Mouse (Mus musculus) urinary bladder, postnatal 36 days (tissue): ENCODE measurements around the gene Dpp9.

Experiments used
- DNase-seq, 2 experiments: peaks; one replicate each; pipeline ENCODE4 v3.0.0; 2022; ENCODE audit warnings: low spot score in 2 of 2, mixed read lengths in 1 of 2

Dpp9 gene

DNA sequence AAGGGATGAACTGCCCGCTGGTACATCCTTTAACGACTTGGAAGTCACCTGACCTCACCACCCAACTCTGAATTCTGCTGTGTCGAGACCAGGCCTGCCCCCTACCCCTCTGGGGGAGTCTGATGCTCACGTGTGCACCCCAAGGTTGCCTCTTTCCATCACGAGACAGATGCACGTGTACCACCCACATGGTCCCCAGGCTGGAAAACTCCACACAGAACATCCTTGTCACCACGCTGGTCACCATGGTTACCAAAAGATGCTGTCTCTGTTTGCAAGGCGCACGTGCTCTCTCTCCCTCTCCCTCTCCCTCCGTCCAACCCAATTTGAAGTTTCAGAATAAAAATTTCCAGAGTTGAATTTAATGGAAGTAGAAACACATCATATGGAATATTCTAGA lies 11.2 kb upstream of the Dpp9 start:
- no peak for DNase-seq

DNA sequence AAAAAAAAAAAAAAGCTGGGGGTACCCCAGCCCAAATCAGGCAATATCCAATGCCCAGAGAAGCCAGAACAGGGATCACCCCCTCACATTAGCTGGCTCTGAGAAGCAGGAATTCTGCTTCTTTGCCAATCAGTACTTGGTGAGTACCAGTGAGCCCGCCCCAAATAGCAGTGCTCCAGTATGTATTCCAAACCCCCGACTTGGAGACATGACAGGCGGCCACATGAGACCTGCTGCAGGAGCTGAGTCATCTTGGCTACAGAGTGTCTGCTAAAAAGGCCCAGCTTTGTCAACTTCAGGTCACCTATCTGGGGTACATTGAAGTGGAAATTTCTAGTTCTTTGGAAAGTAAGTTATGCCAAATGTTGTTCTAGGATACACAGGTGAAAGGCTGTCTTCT lies 7.9 kb upstream of the Dpp9 start:
- DNase-seq = no peak

DNA sequence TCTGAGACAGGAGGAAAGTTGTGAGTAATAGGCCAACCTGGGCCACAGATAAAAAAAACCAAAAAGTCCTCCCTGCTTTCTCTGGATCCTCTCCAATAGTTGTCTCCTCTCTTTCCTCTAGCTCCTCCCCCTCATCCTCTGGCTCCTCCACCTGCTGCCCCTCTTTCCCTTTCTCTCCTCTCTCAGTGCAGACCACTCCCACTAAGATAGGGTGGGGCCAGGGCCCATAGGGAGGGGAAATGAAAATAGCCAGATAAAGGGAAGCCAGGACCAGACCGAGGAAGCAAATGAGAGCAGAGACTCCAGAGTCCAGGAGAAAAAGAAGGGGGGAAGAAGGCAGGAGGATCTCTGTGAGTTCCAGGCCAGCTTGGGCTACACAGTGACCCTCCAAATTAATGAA lies 6.2 kb upstream of the Dpp9 start:
- no peak for DNase-seq

DNA sequence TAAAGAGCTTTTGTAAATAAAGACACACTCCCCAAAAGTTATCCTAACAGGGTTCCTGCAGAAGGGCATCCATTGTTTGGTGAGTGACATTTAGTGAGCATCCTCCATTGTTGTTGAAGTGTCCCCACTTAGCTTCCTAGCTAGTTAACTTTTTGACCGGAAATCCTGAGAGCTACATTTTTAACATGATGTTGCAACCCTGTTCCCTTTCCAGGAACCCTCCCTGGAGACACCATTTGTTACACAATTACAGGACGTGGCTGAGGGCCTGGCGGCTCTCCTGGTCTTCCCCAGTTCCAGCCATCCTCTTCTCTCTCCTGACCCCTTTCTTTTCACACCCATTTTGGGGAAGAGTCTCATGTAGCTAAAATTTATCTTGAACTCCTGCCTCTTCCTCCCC lies 1.1 kb upstream of the Dpp9 start:
- peak in 1 of 2 experiments; percentile 76 for DNase-seq

- no peak for DNase-seq
Observed at GRCm38 (mm10) chr17:56219251-56219650, 546 bp upstream of the Dpp9 start.

DNA sequence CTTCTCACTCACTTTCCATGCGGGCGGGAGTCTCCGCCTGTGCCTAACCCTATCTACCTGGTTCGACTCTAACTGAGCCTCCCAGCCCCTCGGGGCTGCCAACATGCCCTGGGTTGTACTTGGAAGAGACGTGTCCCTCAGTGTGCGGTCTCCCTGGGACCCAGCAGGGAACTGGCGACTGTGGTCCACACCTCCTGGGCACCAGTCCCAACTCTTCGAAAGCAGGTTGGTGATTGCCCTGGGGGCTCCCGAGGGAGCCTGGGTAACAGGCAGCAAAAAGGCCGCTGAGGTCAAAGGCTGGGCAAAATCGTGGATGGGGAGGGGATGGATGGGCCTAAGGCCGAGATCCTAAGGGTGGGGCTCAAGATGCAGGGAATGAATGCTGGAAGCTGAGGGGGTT lies 1.0 kb downstream of the Dpp9 start:
- no peak for DNase-seq

- DNase-seq = no peak
Observed at GRCm38 (mm10) chr17:56214229-56214628, 4.5 kb downstream of the Dpp9 start.

GRCm38 (mm10) chr17:56212676-56213075 lies 6.0 kb downstream of the Dpp9 start:
- no peak for DNase-seq

DNA sequence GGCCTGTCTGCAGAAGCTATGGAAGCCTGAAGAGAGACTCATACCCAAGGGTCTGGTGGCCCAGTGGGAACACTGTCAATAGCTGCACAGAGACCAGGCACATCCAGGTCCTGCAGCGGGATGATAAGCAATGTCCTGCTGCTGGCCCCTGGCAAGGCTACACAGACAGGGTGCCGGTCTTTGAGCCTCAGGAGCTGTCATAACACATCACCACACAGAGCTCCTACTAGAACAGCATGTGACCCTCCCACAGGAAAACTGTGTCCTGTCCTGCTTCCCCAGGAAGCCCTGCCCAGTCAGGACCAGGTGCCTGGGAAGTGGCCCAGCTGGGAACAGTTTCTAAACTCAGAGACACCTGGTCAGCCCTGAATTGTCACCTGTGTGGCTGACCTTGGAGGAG lies 7.6 kb downstream of the Dpp9 start:
- DNase-seq = no peak

GRCm38 (mm10) chr17:56208821-56209220 lies 9.9 kb downstream of the Dpp9 start:
- no peak for DNase-seq

DNA sequence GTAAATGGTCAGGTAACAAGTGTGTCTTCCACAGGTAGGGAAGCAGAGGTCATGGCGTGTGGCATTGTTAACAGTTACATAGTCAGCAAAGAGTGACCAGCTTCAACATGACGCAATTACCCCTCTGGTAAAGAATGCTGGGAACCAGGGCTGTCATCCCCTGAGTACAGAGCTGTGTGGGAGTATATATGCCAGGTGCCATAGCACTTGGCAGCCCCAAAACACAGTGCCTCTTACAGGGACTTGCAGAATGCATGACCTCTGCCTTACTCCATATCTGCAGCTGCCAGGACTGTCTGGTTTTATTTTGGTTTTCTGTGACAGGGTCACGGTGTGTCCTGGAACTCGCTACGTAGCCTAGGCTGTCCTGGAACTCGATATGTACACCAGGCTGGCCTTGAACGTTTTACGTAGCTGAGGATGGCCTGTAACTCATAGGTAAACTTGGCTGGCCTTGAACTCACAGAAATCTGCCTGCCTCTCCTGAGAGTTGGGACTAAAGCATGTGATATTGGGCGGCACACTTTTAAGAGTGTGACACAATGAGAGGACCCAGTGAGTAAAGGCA lies 10.7 kb downstream of the Dpp9 start:
- no peak for DNase-seq

- no peak for DNase-seq
Observed at GRCm38 (mm10) chr17:56206986-56207674, 11.6 kb downstream of the Dpp9 start.

GRCm38 (mm10) chr17:56206276-56206884 lies 12.3 kb downstream of the Dpp9 start:
- DNase-seq = no peak

DNA sequence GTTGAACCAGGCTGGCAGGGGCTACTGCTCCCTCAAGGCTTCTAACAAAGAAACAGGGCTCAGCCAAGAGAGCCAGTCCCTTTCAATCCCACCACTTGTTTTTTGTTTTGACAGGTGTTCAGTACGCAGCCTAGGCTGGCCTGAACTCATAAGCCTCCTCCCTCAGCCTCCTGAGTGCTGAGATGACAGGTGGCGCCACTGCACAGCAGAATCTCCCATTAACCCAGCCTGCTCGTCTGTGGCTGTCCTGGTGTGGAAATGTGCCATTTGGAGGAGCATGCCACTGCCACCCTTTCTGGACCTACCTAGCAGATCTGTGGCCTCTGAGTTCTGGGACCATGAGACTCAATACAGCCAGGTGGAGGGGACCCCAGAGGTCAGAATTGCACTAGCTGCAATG lies 15.0 kb downstream of the Dpp9 start:
- no peak for DNase-seq

DNA sequence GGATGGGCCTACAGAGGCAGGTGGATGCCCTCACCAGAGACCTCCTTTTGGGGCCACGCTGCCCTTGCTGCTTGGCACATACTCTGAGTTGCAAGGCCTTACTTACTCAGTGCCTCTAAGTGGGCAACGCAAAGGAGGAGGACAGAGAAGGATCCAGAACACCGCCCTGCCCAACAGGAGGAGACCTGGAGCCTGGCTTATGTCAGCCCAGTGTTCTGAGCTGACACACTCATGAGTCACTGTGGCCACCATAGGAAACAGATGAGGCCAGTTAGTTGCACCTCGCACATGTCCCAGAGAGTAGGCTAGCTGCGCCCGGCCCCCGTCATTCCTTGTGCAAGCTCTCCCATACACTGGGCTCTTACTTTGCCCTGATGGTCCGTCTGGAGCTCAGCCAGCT lies 16.2 kb downstream of the Dpp9 start:
- no peak for DNase-seq

GRCm38 (mm10) chr17:56201642-56202041 lies 17.1 kb downstream of the Dpp9 start:
- DNase-seq = no peak

- DNase-seq = no peak
Observed at GRCm38 (mm10) chr17:56200586-56200985, 18.1 kb downstream of the Dpp9 start.

DNA sequence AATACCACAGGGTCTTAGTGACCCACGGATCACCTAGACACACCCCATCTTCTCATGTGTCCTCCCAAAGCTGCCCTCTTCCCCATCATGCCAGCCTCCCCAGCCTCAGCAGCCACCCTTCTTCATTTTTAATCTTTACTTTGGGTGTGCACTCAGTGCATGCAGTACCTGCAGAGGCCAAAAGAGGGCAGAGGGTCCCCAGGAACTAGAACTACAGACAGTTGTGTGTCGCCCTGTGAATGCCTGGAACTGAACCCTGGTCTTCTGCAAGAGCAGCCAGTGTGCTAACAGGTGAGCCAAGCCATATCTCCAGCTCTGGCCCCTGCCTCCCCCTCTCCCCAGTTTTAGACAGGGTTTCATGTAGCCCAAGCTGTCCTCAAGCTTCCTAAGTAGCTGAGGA lies 21.8 kb downstream of the Dpp9 start:
- no peak for DNase-seq

- no peak for DNase-seq
Observed at GRCm38 (mm10) chr17:56194765-56195164, 23.9 kb downstream of the Dpp9 start.

DNA sequence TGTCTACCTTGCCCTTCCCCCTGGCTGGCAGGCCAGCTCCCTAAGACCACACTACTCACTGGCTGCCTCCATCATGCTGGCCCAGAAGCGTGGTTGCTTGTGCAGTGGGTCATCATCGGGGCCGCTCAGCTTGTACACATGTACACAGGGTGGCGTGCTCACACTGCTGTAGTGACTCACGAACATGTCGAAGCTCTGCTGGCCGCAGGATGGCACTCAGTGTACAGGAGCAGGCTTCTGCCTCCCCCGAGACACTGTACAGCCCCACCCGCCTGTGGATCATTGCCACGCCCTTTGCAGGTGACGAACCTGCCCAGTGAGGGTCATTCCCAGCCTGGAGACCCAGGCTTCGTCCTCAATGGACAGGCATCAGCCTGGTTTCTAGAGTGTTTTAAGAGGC lies 24.3 kb downstream of the Dpp9 start:
- no peak for DNase-seq

DNA sequence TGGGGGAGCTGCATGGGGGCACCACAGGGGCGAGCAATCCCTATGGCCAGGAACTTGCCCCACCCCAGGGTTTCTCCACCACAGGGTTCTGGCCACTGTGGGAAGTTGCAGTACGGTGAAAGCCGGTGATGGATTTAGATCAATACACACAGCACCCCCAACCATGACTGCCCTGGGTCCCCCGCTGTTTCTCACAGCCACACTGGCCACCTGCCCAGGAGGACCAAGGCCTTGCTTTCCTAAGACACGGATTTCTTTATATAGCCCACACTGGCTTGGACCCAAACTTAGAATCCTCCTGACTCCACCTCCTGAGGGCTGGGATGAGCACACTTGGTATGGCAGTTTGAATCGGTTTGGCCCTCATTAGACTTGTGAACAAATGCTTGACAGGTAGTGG lies 27.4 kb downstream of the Dpp9 start:
- no peak for DNase-seq

GRCm38 (mm10) chr17:56185281-56186141 lies 33.2 kb downstream of the Dpp9 start:
- DNase-seq = peak; percentile 22 to 49
